Mouse (Mus musculus) embryonic fibroblast, embryonic 13.5 days (primary cell): ENCODE measurements at regions not wholly inside any gene's neighbourhood (a gene's known extent, or its start where the extent isn't known, plus 50 kb on each side); places are given as distances from the start of the nearest gene placed in this dataset.

Experiments
- H3K27ac ChIP-seq: 2 replicates; pipeline ENCODE4 v1.5.1; 2012; ENCODE audit warnings: low read length, control low read depth, inconsistent platforms; ENCODE audit not compliant: insufficient read depth
- H3K4me1 ChIP-seq: 2 replicates; pipeline ENCODE4 v1.6.1; 2011; ENCODE audit warnings: low read length; ENCODE audit not compliant: control insufficient read depth, insufficient read depth
- H3K4me3 ChIP-seq: 2 replicates; pipeline ENCODE4 v1.5.1; 2011; ENCODE audit warnings: mild to moderate bottlenecking, control low read depth, low read length; ENCODE audit not compliant: insufficient read depth
- CTCF ChIP-seq: IDR thresholded peaks from 2 replicates; pipeline ENCODE4 v1.5.1; 2011; ENCODE audit warnings: mild to moderate bottlenecking, control low read depth, low read length, moderate library complexity, borderline replicate concordance; ENCODE audit not compliant: insufficient read depth
- POLR2A ChIP-seq: IDR thresholded peaks from 2 replicates; pipeline ENCODE4 v1.6.1; 2011; ENCODE audit warnings: low read depth, mild to moderate bottlenecking, control low read depth, low read length, moderate library complexity

GRCm38 (mm10) chr4:93793104-93793503, 457.8 kb upstream of the Tusc1 start:
- TF ChIP-seq POLR2A (no peak), CTCF (no peak)
- Histone ChIP-seq H3K4me1 (no peaks in the 10 kb centered on the region), H3K4me3 (no peak overlapping the region), H3K27ac (no peak overlapping the region)

GRCm38 (mm10) chr4:93790157-93790556, 454.8 kb upstream of the Tusc1 start:
- no peaks in the 10 kb centered on the region for H3K4me1 ChIP-seq
- H3K4me3 ChIP-seq, result no peak overlapping the region
- H3K27ac ChIP-seq, result no peak overlapping the region
- TF ChIP-seq CTCF, result no peak
- no peak for TF ChIP-seq POLR2A

- TF ChIP-seq POLR2A (no peak), CTCF (no peak)
- Histone ChIP-seq H3K4me1 (no peaks in the 10 kb centered on the region), H3K27ac (no peak overlapping the region)
Measured at GRCm38 (mm10) chr4:93754497-93754896, 419.2 kb upstream of the Tusc1 start.

GRCm38 (mm10) chr4:93746326-93746725, 411.0 kb upstream of the Tusc1 start:
- no peak for TF ChIP-seq POLR2A
- TF ChIP-seq CTCF, result no peak
- Histone ChIP-seq H3K4me1 (no peaks in the 10 kb centered on the region), H3K27ac (no peak overlapping the region), H3K4me3 (no peak overlapping the region)

More at GRCm38 (mm10) chr4:93754497-93754896, 419.2 kb upstream of the Tusc1 start:
- no peak overlapping the region for H3K4me3 ChIP-seq

- TF ChIP-seq CTCF (no peak), POLR2A (no peak)
Measured at GRCm38 (mm10) chr4:93713711-93714110, 378.4 kb upstream of the Tusc1 start.

GRCm38 (mm10) chr4:93676403-93677039, 341.2 kb upstream of the Tusc1 start:
- H3K4me1 ChIP-seq, result no peaks in the 10 kb centered on the region
- no peak overlapping the region for H3K4me3 ChIP-seq
- TF ChIP-seq CTCF (no peak), POLR2A (no peak)
- no peak overlapping the region for H3K27ac ChIP-seq

More at GRCm38 (mm10) chr4:93713711-93714110, 378.4 kb upstream of the Tusc1 start:
- Histone ChIP-seq H3K4me3 (no peak overlapping the region), H3K4me1 (no peaks in the 10 kb centered on the region), H3K27ac (no peak overlapping the region)

GRCm38 (mm10) chr4:93675739-93676402, 340.6 kb upstream of the Tusc1 start:
- no peak for TF ChIP-seq CTCF
- TF ChIP-seq POLR2A, result no peak
- no peak overlapping the region for H3K27ac ChIP-seq
- no peak overlapping the region for H3K4me3 ChIP-seq
- no peaks in the 10 kb centered on the region for H3K4me1 ChIP-seq

GRCm38 (mm10) chr4:93669050-93669449, 333.7 kb upstream of the Tusc1 start:
- no peak for TF ChIP-seq POLR2A
- no peak for TF ChIP-seq CTCF
- Histone ChIP-seq H3K4me1 (no peaks in the 10 kb centered on the region), H3K4me3 (no peak overlapping the region), H3K27ac (no peak overlapping the region)

GRCm38 (mm10) chr4:93664293-93664692, 329.0 kb upstream of the Tusc1 start:
- TF ChIP-seq POLR2A, result no peak
- no peak for TF ChIP-seq CTCF
- no peaks in the 10 kb centered on the region for H3K4me1 ChIP-seq

GRCm38 (mm10) chr4:93638207-93638606, 302.9 kb upstream of the Tusc1 start:
- Histone ChIP-seq H3K27ac (no peak overlapping the region), H3K4me3 (no peak overlapping the region), H3K4me1 (no peaks in the 10 kb centered on the region)
- TF ChIP-seq CTCF (no peak), POLR2A (no peak)

More at GRCm38 (mm10) chr4:93664293-93664692, 329.0 kb upstream of the Tusc1 start:
- no peak overlapping the region for H3K27ac ChIP-seq
- H3K4me3 ChIP-seq, result no peak overlapping the region

- H3K4me1 ChIP-seq, result no peaks in the 10 kb centered on the region
- no peak overlapping the region for H3K27ac ChIP-seq
- no peak for TF ChIP-seq POLR2A
- TF ChIP-seq CTCF, result no peak
- no peak overlapping the region for H3K4me3 ChIP-seq
Measured at GRCm38 (mm10) chr4:93598474-93598873, 263.2 kb upstream of the Tusc1 start.
